In the genomic region with DNA sequence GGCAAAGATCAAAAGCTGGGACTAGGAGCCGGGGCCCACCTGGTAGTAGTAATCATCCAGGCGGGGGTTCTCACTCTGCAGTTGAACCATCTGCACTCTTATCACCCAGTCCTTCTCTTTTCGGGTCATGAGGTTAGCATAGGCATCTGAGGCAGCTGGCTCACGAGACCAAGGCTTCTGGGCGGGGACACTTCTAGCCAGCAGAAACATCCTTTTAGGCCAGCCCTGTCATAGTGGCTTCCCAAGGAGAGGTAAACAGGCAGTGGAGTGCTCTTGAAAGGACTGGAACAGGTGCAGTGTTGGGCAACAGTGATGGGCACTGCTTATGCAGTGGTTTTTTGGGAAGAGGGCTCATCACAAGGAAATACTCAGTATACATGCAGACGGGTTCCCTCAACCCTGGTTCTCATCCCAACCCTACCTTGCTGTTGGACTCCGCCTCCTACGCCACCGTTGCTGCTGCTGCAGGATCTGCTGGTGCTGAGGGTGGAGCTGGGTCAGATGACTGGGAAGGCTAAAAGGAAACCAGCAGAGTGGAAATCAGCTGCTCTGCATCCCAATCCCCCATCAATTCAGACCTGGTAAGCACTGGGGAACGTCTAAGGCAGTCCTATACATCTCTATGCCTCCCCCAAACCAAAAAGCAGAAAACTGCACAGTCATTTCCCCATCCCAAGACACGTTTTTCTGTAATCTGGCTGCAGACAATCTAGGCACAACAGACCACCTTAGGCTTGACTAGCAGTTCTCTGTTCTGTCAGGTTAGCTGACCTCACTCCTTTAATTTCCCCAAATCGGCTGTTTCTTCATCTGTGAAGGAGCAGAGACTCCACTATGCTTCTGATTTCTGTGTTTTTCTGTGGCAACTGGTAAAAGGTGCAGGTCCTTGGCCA, we compare ENCODE assay signal across 16 mouse cellular contexts. TPM values are rescaled to one million over a fixed set of nuclear protein-coding genes. Genes with fewer than 3 reads are reported as not detected.
A peak's percentile ranks its signal among the peaks of the same experiment; 100 is the strongest.
DNase-seq lines count a peak whose midpoint lies in the region; ATAC-seq and TF ChIP-seq lines count a peak whose summit lies in the region.
"Had no signal": no experiment of that assay in that cellular context is flagged by ENCODE, and none has a peak within 500 bp of the region (broad histone marks: within the 10 kb centered on the region; RNA-seq: fewer than 3 reads in every experiment).

No protein-coding gene starts in this region.

- no peaks in the 10 kb centered on the region for H3K27me3 ChIP-seq in G1E (ENCODE audit: insufficient read depth, low read length)
- no peaks in the 10 kb centered on the region for H3K27me3 ChIP-seq in hindbrain, embryonic 16.5 days (replicated peaks; ENCODE audit: control insufficient read depth, insufficient read depth, low read length)
- H3K27me3 ChIP-seq: forebrain, embryonic 13.5 days had no signal

- peak overlapping the region; percentile 65; the same call in 1 of the 2 replicates for H3K4me3 ChIP-seq in G1E (ENCODE audit: low read depth, low read length)
- no peak overlapping the region for H3K4me3 ChIP-seq in layer of hippocampus, adult 2 months
- no peak overlapping the region for H3K4me3 ChIP-seq in hindbrain, embryonic 16.5 days (ENCODE audit: low read length)
- H3K4me3 ChIP-seq: forebrain, embryonic 13.5 days had no signal

- no peak overlapping the region for H3K4me2 ChIP-seq in hindbrain, embryonic 16.5 days (ENCODE audit: low read length)
- H3K4me2 ChIP-seq: forebrain, embryonic 13.5 days; hindbrain, embryonic 14.5 days had no signal

- ATAC-seq in G1E (ENCODE audit: extremely low read depth, insufficient number of reproducible peaks, low FRiP score, poor library complexity, severe bottlenecking): peak; percentile 84
- ATAC-seq in inflammation-experienced regulatory T-cells, adult 6 months: peak; percentile 27
- ATAC-seq in hindbrain, embryonic 16.5 days: no peak
- ATAC-seq: forebrain, embryonic 13.5 days had no signal

- H3K9ac ChIP-seq in hindbrain, embryonic 16.5 days (ENCODE audit: low read depth, low read length): no peak overlapping the region
- H3K9ac ChIP-seq: forebrain, embryonic 13.5 days; hindbrain, embryonic 14.5 days had no signal

- no peaks in the 10 kb centered on the region for H3K9me3 ChIP-seq in G1E (replicated peaks)
- no peaks in the 10 kb centered on the region for H3K9me3 ChIP-seq in hindbrain, embryonic 16.5 days (ENCODE audit: control insufficient read depth, low read length)
- H3K9me3 ChIP-seq: forebrain, embryonic 13.5 days had no signal

- no peak overlapping the region for H3K27ac ChIP-seq in layer of hippocampus, adult 2 months
- no peak overlapping the region for H3K27ac ChIP-seq in hindbrain, embryonic 16.5 days (ENCODE audit: low read depth, low read length)
- H3K27ac ChIP-seq: forebrain, embryonic 13.5 days; hindbrain, embryonic 14.5 days had no signal

- peaks cover 84% of the 10 kb centered on the region for H3K4me1 ChIP-seq in G1E (ENCODE audit: insufficient read depth, low read depth, low read length)
- no peaks in the 10 kb centered on the region for H3K4me1 ChIP-seq in hindbrain, embryonic 16.5 days (ENCODE audit: control insufficient read depth, insufficient read depth, low read depth, low read length)
- H3K4me1 ChIP-seq: forebrain, embryonic 13.5 days had no signal

- 60% methylated on average over 12 of the region's 12 CpGs for WGBS in hindbrain, embryonic 16.5 days

- DNase-seq in CD4-positive, CD25-positive, alpha-beta regulatory T cell, adult 2 months (ENCODE audit: low read depth, low spot score): peak; percentile 55
- DNase-seq in G1E (ENCODE audit: low spot score): peak; percentile 57
- peak; percentile 60 for DNase-seq in naive thymus-derived CD4-positive, alpha-beta T cell, adult 2 months (ENCODE audit: low read depth)
- no peak for DNase-seq in layer of hippocampus, adult 2 months (ENCODE audit: low spot score in 2 of 2)
- no peak for DNase-seq in layer of hippocampus, adult 11-12 months (ENCODE audit: low spot score)
- DNase-seq in lung, postnatal 25 days (ENCODE audit: low spot score): no peak
- DNase-seq: embryo, embryonic 11 days; heart, adult 11 months; kidney, postnatal 36 days; lung, postnatal 36 days had no signal

- no peak for TF ChIP-seq CTCF in G1E (IDR thresholded peaks at IDR 0.05; ENCODE audit: low read depth, low read length)
- no peak for TF ChIP-seq CTCF in layer of hippocampus, adult 2 months (conservative IDR thresholded peaks at IDR 0.05)

- H3K36me3 ChIP-seq in G1E (replicated peaks): peaks cover 2% of the 10 kb centered on the region
- H3K36me3 ChIP-seq in hindbrain, embryonic 16.5 days (ENCODE audit: control insufficient read depth, insufficient read depth, low read length): no peaks in the 10 kb centered on the region

RNA-seq across cellular contexts. Expression of a gene that starts 7.7 kb away (rescaled TPM):
- total RNA-seq in G1E (2014; fragmentation: Nextera tagmentation) (10.4 and 15.5 TPM in 2 replicates), G1E (2017) (9.9 and 10.7 TPM in 2 replicates)
- 1.1 TPM in 2 replicates for polyA plus RNA-seq in G1E (2012)
- 1 to 10 TPM; 5.6 to 6.8 (median 6.3) TPM for polyA plus RNA-seq in inflammation-experienced regulatory T-cells, adult 6 months (2017; shearing (Covaris generic))
- total RNA-seq in layer of hippocampus, adult 2 months (2021): 10 to 100 TPM; 15.5 to 17.1 TPM
- polyA plus RNA-seq in hindbrain, embryonic 16.5 days (2015; fragmentation: Nextera tagmentation; extraction: Ambion mirVana): 5.8 and 6.6 TPM in 2 replicates

RNA-seq across cellular contexts. Expression of a gene that starts 21.6 kb away (rescaled TPM):
- total RNA-seq in G1E (2014; fragmentation: Nextera tagmentation) (996 and 1,120 TPM in 2 replicates), G1E (2017) (2,007 and 2,025 TPM in 2 replicates)
- 28.8 and 29.6 TPM in 2 replicates for polyA plus RNA-seq in G1E (2012)
- polyA plus RNA-seq in inflammation-experienced regulatory T-cells, adult 6 months (2017; shearing (Covaris generic)): over 10,000 TPM in 1 of 3 experiments, 1,000 to 10,000 TPM in 2; 8,524 to 10,037 (median 9,865) TPM
- total RNA-seq in layer of hippocampus, adult 2 months (2021): 100 to 1,000 TPM in 1 of 2 experiments, 10 to 100 TPM in 1; 98.0 to 115 TPM
- 107 and 120 TPM in 2 replicates for polyA plus RNA-seq in hindbrain, embryonic 16.5 days (2015; fragmentation: Nextera tagmentation; extraction: Ambion mirVana)

RNA-seq across cellular contexts. Expression of a gene that starts 34.6 kb away (rescaled TPM):
- total RNA-seq in G1E (2014; fragmentation: Nextera tagmentation) (not detected in 2 replicates), G1E (2017) (not detected in 2 replicates)
- not detected in 2 replicates for polyA plus RNA-seq in G1E (2012)
- under 1 TPM in 2 of 3 experiments, not detected in 1; 0.26 to 0.33 TPM for polyA plus RNA-seq in inflammation-experienced regulatory T-cells, adult 6 months (2017; shearing (Covaris generic))
- not detected for total RNA-seq in layer of hippocampus, adult 2 months (2021)
- polyA plus RNA-seq in hindbrain, embryonic 16.5 days (2015; fragmentation: Nextera tagmentation; extraction: Ambion mirVana): 0.09 TPM in 1 of 2 replicates, not detected in the other
- total RNA-seq: left cerebral cortex, postnatal 14 days had no signal
- polyA plus RNA-seq: forebrain, embryonic 13.5 days; hindbrain, embryonic 14.5 days; neural tube, embryonic 11.5 days had no signal

Comparison
In these comparisons a context has a peak if more than half of its experiments do, and no peak if none do; other contexts are left out.
1. DNase-seq: peak in CD4-positive, CD25-positive, alpha-beta regulatory T cell, adult 2 months (single experiment), G1E (single experiment) and naive thymus-derived CD4-positive, alpha-beta T cell, adult 2 months (single experiment); none in layer of hippocampus, adult 2 months (0 of 2), layer of hippocampus, adult 11-12 months (single experiment) and lung, postnatal 25 days (single experiment).
2. RNA of a gene that starts 21.6 kb away (polyA plus RNA-seq): 8,524 to 10,037 TPM in inflammation-experienced regulatory T-cells, adult 6 months; 107 to 120 TPM in hindbrain, embryonic 16.5 days and 28.8 to 29.6 TPM in G1E; every median in the first group is over 10 times any median in the second.